Mouse (Mus musculus): ENCODE data around the gene Fchsd2. TPM values are rescaled to one million over a fixed set of nuclear protein-coding genes. Genes with fewer than 3 reads are reported as not detected.

Fchsd2 gene
- polyA plus RNA-seq, 1 experiment from 2014 or later, result 42.0 TPM

DNA sequence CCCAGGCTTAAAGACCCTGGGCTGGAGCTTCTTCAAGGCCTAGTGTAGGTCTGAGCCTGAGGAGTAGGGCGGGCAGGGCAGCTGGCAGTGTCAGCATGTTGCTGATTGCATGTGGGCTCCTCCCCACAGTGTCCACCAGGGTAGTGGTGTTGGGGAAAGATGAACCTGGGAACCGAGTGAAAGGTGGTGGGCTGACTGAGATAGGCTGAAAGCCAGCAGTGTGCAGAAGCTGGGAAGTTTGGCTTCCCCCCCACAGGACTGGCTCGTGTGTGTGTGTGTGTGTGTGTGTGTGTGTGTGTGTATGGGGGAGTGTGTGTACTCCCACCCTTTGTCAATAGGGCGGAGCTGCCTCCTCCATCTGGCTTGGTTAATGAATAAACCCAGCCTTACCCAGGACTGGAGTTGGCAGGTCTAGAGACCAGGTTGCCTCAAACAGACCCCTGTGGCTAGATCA, 230.5 kb downstream of the Fchsd2 start:
- no peak for ATAC-seq
- 70% methylated on average over 4 of the region's 4 CpGs for WGBS
- Histone ChIP-seq H3K4me2 (ENCODE audit: low read length) (no peak overlapping the region), H3K36me3 (ENCODE audit: control insufficient read depth, insufficient read depth, low read length) (no peaks in the 10 kb centered on the region), H3K27me3 (ENCODE audit: control insufficient read depth, insufficient read depth, low read depth, low read length) (no peaks in the 10 kb centered on the region), H3K9ac (ENCODE audit: low read depth, low read length) (no peak overlapping the region), H3K4me3 (ENCODE audit: low read depth, low read length) (no peak overlapping the region), H3K27ac (ENCODE audit: low read length) (no peak overlapping the region), H3K4me1 (ENCODE audit: control insufficient read depth, insufficient read depth, low read length) (peaks cover 14% of the 10 kb centered on the region), H3K9me3 (replicated peaks; ENCODE audit: control insufficient read depth, low read length, poor library complexity, severe bottlenecking) (no peaks in the 10 kb centered on the region)

DNA sequence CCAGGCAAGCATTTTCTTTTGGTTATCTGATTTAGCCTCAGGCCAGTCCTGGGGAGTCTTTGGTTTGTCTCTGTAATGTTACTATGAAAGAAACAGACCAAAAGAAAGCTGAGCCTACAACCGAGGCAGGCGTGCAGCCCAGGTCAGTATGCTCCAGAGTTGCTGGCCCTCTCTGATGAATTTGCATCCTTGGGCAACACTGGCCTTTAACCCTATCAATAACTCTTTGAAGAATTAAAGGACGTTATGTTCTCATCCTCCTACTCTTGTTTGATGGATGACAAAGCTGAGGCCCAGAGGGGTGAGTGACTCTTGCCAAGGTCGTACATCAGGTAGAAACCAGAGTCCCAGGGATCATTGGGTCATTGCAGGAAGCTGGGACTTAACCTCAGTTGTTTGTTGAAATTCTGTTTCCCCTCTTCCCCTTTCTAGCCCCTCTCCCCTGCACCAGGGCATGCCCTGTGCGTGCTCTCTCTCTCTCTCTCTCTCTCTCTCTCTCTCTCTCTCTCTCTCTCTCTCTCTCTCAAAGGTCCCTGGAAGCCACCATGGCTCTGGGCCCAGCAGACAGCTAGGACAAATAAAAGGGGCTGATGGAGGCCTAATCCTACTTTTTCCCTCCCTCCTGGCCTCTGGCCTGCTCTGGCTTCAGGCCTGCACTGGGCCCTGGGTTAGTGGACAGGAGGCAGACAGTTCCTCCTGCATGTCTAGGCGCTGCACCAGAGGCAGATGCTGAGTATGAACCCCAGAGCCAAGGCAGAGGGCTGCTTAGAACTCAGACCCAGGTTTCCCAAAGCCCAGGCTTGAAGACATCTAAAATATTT, 231.7 kb downstream of the Fchsd2 start:
- no peak overlapping the region for H3K4me2 ChIP-seq (ENCODE audit: low read length)
- ATAC-seq, result no peak
- no peaks in the 10 kb centered on the region for H3K27me3 ChIP-seq (ENCODE audit: control insufficient read depth, insufficient read depth, low read depth, low read length)
- no peaks in the 10 kb centered on the region for H3K9me3 ChIP-seq (replicated peaks; ENCODE audit: control insufficient read depth, low read length, poor library complexity, severe bottlenecking)
- no peaks in the 10 kb centered on the region for H3K36me3 ChIP-seq (ENCODE audit: control insufficient read depth, insufficient read depth, low read length)
- H3K27ac ChIP-seq (ENCODE audit: low read length), result no peak overlapping the region
- WGBS, result 63% methylated on average over 6 of the region's 6 CpGs
- no peak overlapping the region for H3K9ac ChIP-seq (ENCODE audit: low read depth, low read length)
- H3K4me1 ChIP-seq (ENCODE audit: control insufficient read depth, insufficient read depth, low read length), result peaks cover 23% of the 10 kb centered on the region
- no peak overlapping the region for H3K4me3 ChIP-seq (ENCODE audit: low read depth, low read length)

DNA sequence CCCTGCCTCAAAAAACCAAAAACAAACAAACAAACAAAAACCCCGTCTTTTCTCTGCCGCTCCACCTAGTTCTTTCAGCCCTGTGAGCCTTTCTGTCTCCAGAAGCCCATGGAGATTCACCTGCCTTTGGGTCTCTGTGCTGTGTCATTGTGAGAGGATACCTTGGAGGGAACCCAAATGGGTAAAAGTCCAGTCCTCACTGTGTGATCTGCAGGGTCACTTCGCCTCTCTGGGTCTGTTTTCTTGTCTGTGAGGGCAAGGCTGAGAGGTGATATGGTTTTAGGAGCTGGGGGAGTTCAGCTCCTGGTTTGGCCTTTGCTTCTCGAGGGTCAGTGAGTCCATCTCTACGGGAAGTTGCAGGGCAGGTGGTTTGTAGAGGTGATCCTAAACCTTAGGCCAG, 233.3 kb downstream of the Fchsd2 start:
- H3K9ac ChIP-seq (ENCODE audit: low read depth, low read length), result no peak overlapping the region
- H3K4me2 ChIP-seq (ENCODE audit: low read length), result no peak overlapping the region
- no peak for ATAC-seq
- no peaks in the 10 kb centered on the region for H3K9me3 ChIP-seq (replicated peaks; ENCODE audit: control insufficient read depth, low read length, poor library complexity, severe bottlenecking)
- H3K27ac ChIP-seq (ENCODE audit: low read length), result no peak overlapping the region
- H3K4me1 ChIP-seq (ENCODE audit: control insufficient read depth, insufficient read depth, low read length), result peaks cover 20% of the 10 kb centered on the region
- no peak overlapping the region for H3K4me3 ChIP-seq (ENCODE audit: low read depth, low read length)
- no peaks in the 10 kb centered on the region for H3K27me3 ChIP-seq (ENCODE audit: control insufficient read depth, insufficient read depth, low read depth, low read length)
- 87% methylated on average over 5 of the region's 5 CpGs for WGBS
- no peaks in the 10 kb centered on the region for H3K36me3 ChIP-seq (ENCODE audit: control insufficient read depth, insufficient read depth, low read length)

DNA sequence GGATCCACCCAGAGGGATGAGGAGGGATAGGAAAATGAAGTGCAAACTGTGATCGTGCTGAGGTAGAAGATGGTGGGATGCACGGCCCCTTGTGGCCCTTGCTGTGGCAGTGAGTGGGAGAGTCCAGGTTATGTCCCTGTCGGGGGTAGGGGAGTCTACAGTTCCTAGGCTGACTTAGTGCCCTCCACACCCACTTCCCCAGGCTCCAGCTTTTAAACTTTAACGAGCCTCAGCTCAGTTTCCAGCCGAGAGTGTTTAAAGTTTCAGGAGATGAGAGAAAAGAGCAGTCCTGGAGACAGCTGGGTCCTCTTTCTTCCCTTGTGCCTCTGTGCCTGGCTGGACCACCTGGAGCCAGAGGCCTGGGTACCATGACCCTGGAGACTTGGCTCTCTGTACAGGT, 234.6 kb downstream of the Fchsd2 start:
- peaks cover 15% of the 10 kb centered on the region for H3K4me1 ChIP-seq (ENCODE audit: control insufficient read depth, insufficient read depth, low read length)
- no peak overlapping the region for H3K4me2 ChIP-seq (ENCODE audit: low read length)
- H3K9ac ChIP-seq (ENCODE audit: low read depth, low read length), result no peak overlapping the region
- WGBS, result 62% methylated on average over 5 of the region's 5 CpGs
- no peaks in the 10 kb centered on the region for H3K9me3 ChIP-seq (replicated peaks; ENCODE audit: control insufficient read depth, low read length, poor library complexity, severe bottlenecking)
- no peaks in the 10 kb centered on the region for H3K36me3 ChIP-seq (ENCODE audit: control insufficient read depth, insufficient read depth, low read length)
- no peak for ATAC-seq
- H3K4me3 ChIP-seq (ENCODE audit: low read depth, low read length), result no peak overlapping the region
- no peak overlapping the region for H3K27ac ChIP-seq (ENCODE audit: low read length)
- H3K27me3 ChIP-seq (ENCODE audit: control insufficient read depth, insufficient read depth, low read depth, low read length), result no peaks in the 10 kb centered on the region

DNA sequence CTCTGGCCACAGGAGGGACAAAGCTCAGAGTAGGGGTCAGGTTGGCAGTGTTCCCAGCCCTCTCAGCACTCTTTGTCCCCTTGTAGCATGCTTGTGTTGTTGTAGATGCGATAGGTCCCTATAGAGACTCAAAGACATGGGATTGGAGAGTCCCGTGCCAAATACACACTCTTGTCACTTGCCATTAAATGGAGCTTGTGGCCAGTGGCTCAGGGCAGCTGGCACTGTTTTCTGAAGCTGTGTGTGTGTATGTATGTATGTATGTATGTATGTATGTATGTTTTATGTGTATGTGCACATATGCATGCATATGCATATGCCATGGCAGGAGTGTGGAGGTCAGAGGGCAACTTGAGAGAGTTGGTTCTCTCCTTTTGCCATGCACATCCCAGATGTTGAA, 235.1 kb downstream of the Fchsd2 start:
- no peak overlapping the region for H3K27ac ChIP-seq (ENCODE audit: low read length)
- H3K27me3 ChIP-seq (ENCODE audit: control insufficient read depth, insufficient read depth, low read depth, low read length), result no peaks in the 10 kb centered on the region
- H3K36me3 ChIP-seq (ENCODE audit: control insufficient read depth, insufficient read depth, low read length), result no peaks in the 10 kb centered on the region
- no peak overlapping the region for H3K9ac ChIP-seq (ENCODE audit: low read depth, low read length)
- ATAC-seq, result no peak
- no peak overlapping the region for H3K4me2 ChIP-seq (ENCODE audit: low read length)
- 77% methylated on average over 2 of the region's 2 CpGs for WGBS
- H3K4me3 ChIP-seq (ENCODE audit: low read depth, low read length), result no peak overlapping the region
- H3K4me1 ChIP-seq (ENCODE audit: control insufficient read depth, insufficient read depth, low read length), result peaks cover 13% of the 10 kb centered on the region
- no peaks in the 10 kb centered on the region for H3K9me3 ChIP-seq (replicated peaks; ENCODE audit: control insufficient read depth, low read length, poor library complexity, severe bottlenecking)

DNA sequence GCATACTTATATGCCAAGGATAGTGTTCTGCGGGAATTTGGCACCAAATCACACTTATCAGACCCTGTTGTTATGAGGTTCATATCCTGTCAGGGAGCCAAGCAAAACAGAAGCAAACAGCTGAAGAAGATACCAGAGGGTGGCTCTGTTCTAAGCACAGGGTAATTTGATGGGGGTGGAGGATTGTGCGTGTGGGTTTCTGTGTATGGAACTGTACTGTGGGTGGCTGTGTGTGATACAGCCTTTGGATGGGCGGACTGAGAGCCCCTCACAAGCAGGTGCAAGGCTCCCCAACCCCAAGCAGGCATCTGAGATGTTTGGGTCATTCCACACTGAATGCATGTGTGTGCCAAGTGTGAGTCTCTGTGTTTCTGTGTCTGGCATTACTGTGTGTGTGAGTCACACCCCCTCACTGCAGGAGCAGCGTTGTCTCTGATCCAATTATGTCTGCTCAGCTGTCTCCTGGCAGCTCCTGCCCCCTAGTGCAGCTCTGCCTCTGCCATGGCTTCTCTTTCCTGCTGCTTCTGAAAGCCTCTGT, 236.0 kb downstream of the Fchsd2 start:
- 58% methylated on average over 4 of the region's 4 CpGs for WGBS
- Histone ChIP-seq H3K4me1 (ENCODE audit: control insufficient read depth, insufficient read depth, low read length) (peaks cover 11% of the 10 kb centered on the region), H3K9ac (ENCODE audit: low read depth, low read length) (no peak overlapping the region), H3K36me3 (ENCODE audit: control insufficient read depth, insufficient read depth, low read length) (no peaks in the 10 kb centered on the region), H3K27ac (ENCODE audit: low read length) (no peak overlapping the region), H3K9me3 (replicated peaks; ENCODE audit: control insufficient read depth, low read length, poor library complexity, severe bottlenecking) (no peaks in the 10 kb centered on the region), H3K27me3 (ENCODE audit: control insufficient read depth, insufficient read depth, low read depth, low read length) (no peaks in the 10 kb centered on the region), H3K4me2 (ENCODE audit: low read length) (no peak overlapping the region), H3K4me3 (ENCODE audit: low read depth, low read length) (no peak overlapping the region)
- peak; percentile 50 for ATAC-seq

DNA sequence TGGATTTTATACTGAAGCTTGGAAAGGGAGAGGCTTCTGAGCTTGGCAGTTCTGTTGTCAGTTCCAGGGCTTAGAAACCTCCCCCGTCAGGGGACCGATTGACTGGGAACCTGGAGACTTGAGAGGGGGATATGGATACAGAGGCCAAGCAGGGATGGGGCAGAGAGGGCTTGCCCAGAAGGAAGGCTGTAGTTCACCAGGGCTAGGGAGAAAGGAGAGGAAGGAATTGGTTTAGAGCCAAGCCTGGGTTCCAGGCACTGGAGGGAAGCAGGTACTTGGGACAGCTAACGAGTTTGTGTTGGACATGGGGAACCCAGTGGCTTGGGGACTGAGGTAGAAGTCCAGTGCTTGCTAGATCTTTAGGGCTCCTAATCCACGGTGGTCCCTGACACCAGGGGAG, 236.9 kb downstream of the Fchsd2 start:
- no peak for ATAC-seq
- H3K27ac ChIP-seq (ENCODE audit: low read length), result no peak overlapping the region
- no peaks in the 10 kb centered on the region for H3K9me3 ChIP-seq (replicated peaks; ENCODE audit: control insufficient read depth, low read length, poor library complexity, severe bottlenecking)
- no peak overlapping the region for H3K4me3 ChIP-seq (ENCODE audit: low read depth, low read length)
- 67% methylated on average over 4 of the region's 4 CpGs for WGBS
- no peaks in the 10 kb centered on the region for H3K27me3 ChIP-seq (ENCODE audit: control insufficient read depth, insufficient read depth, low read depth, low read length)
- no peak overlapping the region for H3K4me2 ChIP-seq (ENCODE audit: low read length)
- H3K4me1 ChIP-seq (ENCODE audit: control insufficient read depth, insufficient read depth, low read length), result peaks cover 11% of the 10 kb centered on the region
- no peak overlapping the region for H3K9ac ChIP-seq (ENCODE audit: low read depth, low read length)
- H3K36me3 ChIP-seq (ENCODE audit: control insufficient read depth, insufficient read depth, low read length), result no peaks in the 10 kb centered on the region

DNA sequence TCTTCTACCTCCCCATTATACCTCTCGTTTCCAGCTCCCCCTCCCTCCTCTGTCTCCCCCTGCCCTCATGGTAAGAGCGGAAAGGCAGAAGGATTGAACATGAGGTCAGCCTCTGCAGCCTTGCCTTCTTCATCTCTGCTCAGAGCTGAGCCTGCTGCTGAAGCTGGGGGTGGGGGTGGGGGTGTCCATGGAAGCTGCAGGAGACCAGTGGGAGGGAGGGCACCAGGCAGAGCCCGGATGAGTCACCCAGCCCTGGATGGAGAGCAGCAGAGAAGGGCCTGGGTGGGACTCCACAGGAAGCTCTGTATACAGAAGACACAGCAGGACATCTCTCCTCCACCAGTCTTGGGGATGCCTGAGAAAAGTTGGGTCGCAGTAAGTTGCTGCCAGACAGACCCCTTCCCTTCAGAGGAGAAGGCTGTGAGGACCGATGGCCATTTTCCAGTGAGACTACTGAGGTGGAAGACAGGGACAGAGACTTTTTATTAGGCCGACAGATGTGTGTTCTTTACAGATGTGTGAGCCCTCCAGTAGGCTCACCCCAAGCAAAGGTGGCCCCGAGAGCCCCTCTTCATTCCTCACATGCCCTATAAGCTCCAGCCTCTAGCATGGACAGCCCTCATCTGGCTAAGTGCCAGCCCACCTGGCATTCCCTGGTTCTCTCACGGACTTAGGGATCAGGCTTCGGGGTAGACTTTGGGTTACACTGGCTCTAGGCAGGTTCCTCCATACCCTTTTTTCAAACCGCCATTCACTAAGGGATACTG, 237.6 kb downstream of the Fchsd2 start:
- Histone ChIP-seq H3K4me3 (ENCODE audit: low read depth, low read length) (no peak overlapping the region), H3K27me3 (ENCODE audit: control insufficient read depth, insufficient read depth, low read depth, low read length) (no peaks in the 10 kb centered on the region), H3K4me1 (ENCODE audit: control insufficient read depth, insufficient read depth, low read length) (peaks cover 11% of the 10 kb centered on the region), H3K27ac (ENCODE audit: low read length) (no peak overlapping the region), H3K9ac (ENCODE audit: low read depth, low read length) (no peak overlapping the region), H3K9me3 (replicated peaks; ENCODE audit: control insufficient read depth, low read length, poor library complexity, severe bottlenecking) (no peaks in the 10 kb centered on the region), H3K36me3 (ENCODE audit: control insufficient read depth, insufficient read depth, low read length) (no peaks in the 10 kb centered on the region), H3K4me2 (ENCODE audit: low read length) (no peak overlapping the region)
- no peak for ATAC-seq
- 74% methylated on average over 10 of the region's 10 CpGs for WGBS

DNA sequence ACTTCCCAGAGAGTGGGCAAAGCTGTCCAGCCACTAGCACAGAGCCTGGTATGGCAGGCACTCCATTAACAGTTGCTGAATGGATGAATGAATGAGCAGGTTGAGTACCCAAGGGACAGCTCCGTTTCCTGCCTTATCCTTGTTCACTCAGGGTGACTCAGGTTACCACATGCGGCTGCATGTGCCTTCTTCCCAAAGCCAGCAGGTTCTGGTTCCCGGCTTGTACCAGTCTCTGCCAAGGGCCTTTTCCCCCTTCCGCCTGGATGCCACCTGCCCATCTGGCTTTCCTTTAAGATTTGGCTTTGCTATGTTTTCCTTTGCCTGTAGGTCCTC, 238.1 kb downstream of the Fchsd2 start:
- Histone ChIP-seq H3K27ac (ENCODE audit: low read length) (no peak overlapping the region), H3K4me2 (ENCODE audit: low read length) (no peak overlapping the region), H3K9ac (ENCODE audit: low read depth, low read length) (no peak overlapping the region), H3K4me1 (ENCODE audit: control insufficient read depth, insufficient read depth, low read length) (peaks cover 11% of the 10 kb centered on the region), H3K9me3 (replicated peaks; ENCODE audit: control insufficient read depth, low read length, poor library complexity, severe bottlenecking) (no peaks in the 10 kb centered on the region), H3K27me3 (ENCODE audit: control insufficient read depth, insufficient read depth, low read depth, low read length) (no peaks in the 10 kb centered on the region), H3K36me3 (ENCODE audit: control insufficient read depth, insufficient read depth, low read length) (no peaks in the 10 kb centered on the region), H3K4me3 (ENCODE audit: low read depth, low read length) (no peak overlapping the region)
- 85% methylated on average over 4 of the region's 4 CpGs for WGBS
- no peak for ATAC-seq
